Mouse (Mus musculus) embryo, embryonic 9.5 days (tissue): Measurements from ENCODE around the gene Olfr320.
"Not testable (repeated sequence)": the region's sequence is repeated elsewhere in the genome, so short reads cannot be mapped to it uniquely, and the experiment has no call there.

Source experiments
- DNase-seq: peaks from one replicate; pipeline ENCODE4 v3.0.0-alpha.2; 2017; ENCODE audit errors: extremely low spot score

Gene Olfr320

DNA sequence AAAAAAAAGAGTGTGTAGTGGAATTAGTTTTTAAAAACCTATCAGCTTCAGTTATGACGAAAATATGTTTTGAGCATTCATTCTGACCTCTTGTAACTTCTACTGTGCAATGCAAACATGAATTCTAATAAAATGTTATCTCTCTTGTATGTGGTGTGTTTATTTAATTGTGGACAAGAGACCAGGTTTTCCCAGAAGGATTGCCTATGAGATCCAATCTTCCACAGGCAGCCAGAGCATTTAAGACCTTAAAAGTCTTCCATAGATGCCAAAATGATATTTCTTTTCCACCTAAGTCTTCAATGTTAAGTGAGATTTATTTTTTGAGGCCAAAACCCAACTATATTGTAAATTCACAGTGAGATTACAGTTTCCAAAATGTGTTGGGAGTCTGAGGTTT is at the start of gene Olfr320:
Gene Olfr320, plus strand, starts transcription at position 301 of the 400 bp plus-strand sequence.
- DNase-seq = no peak

DNA sequence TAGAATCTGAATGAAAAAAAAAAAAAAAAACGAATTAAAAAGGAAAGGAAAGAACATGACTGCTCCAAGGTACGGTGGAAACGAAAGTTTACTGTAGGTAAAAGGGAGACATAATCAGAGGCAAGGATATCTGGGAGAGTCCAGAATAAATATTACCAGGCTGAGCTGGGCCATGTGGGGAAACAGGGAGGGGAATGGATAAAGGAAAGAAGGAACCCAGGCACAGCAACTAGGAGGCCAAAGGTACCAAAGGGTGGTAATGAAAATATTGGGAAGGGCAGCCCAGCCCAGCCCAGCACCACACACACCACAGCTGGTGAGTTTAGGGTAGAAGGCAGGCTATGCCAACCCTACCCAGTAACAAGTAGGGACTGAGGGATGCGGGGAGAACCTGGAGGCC is 46.0 kb upstream of the Olfr320 start:
- DNase-seq = no peak

DNA sequence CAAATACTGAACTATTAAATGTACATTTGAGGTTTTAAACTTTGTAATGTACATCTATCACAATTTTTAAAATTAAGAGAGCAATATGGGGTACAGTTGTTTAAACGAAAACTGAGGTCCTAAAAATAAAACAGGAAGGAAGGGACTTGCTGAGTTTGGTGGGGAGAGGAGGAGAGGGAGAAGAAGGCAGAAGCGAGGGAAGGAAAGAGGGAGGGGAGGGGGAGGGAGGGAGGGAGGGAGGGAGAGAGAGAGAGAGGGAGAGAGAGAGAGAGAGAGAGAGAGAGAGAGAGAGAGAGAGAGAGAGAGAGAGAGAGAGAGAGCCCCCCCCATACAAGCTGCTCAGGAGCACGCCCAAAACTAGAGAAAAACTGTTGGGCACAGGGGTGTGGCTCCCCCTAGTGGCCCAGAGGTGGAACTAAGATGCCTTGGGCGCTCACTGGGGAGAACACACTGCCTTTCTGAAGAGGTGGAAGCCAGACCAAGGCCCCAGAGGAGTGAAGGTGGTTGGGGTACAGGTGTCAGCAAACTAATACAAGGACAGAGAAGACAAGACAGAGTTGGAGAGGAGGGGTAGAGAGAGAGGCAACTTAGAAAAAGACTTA is 44.4 kb upstream of the Olfr320 start:
- peak; percentile 55 for DNase-seq

DNA sequence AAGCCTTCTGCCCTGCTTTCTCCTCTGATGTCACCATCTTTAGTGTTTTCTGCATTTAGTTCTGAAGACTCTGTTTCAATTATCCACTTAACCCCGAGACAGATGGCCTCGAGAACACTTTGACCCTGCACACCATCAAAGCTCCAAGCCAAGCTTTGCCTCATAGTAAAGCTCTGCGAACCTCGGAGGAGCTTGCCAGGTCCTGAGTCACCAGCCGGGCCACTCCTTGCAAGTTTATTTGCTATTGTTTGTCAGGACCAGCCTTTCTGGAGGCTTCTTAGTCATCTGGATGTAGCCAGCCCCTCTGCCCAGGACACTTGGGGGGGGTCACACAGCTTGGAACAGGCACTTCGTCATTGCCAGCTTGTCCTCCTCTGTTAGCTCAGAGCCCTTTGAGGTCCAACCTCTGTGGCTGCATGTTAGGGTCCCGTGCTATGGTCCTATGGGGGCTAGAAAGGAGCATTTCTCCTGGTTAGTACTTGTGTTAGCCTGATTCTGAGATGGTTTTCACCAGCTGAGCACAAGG is 42.7 kb upstream of the Olfr320 start:
- DNase-seq = no peak

DNA sequence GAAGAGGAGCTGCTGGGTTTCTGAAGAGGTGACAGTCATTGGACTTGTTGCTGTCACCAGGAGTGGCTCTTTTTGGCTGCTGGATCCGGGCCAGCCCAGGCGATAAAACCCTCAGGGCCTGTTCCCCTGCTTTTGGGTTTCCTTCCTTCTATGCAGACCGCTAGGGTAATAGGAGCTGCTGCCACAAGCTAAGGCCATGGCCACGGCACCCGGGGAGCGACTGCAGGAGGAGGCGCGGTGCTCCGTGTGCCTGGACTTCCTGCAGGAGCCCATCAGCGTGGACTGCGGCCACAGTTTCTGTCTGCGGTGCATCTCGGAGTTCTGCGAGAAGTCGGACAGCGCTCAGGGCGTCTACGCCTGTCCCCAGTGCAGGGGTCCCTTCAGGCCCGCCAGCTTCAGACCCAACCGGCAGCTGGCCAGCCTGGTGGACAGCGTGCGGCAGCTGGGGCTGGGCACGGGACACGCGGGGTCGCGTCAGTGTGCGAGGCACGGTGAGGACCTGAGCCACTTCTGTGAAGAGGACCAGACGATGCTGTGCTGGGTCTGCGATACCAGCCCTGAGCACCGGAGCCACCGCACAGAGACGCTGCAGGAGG is 40.5 kb upstream of the Olfr320 start, which contains the start of gene Trim58:
Gene Trim58, plus strand, starts transcription at position 194 of the 596 bp plus-strand sequence.
- peak; percentile 50 for DNase-seq

DNA sequence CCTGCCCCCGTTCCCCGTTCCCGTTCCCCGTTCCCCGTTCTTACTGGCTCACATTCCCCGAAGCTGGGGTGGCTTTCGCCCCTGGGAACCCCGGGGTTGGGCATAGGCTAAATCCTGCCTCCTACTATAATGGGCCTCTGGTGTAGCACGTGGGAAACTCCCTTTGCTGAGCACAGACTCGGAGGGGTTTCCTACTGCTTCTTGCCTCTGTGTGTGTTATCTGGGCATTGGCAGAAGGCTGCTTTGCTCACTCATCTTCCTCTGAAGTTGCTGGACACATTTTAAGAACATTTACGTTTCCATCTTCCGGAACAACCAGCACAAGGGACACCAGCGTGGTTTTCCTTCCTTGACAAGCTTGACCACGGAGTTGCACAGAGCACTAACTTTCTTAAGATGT is 39.8 kb upstream of the Olfr320 start:
- DNase-seq = no peak

DNA sequence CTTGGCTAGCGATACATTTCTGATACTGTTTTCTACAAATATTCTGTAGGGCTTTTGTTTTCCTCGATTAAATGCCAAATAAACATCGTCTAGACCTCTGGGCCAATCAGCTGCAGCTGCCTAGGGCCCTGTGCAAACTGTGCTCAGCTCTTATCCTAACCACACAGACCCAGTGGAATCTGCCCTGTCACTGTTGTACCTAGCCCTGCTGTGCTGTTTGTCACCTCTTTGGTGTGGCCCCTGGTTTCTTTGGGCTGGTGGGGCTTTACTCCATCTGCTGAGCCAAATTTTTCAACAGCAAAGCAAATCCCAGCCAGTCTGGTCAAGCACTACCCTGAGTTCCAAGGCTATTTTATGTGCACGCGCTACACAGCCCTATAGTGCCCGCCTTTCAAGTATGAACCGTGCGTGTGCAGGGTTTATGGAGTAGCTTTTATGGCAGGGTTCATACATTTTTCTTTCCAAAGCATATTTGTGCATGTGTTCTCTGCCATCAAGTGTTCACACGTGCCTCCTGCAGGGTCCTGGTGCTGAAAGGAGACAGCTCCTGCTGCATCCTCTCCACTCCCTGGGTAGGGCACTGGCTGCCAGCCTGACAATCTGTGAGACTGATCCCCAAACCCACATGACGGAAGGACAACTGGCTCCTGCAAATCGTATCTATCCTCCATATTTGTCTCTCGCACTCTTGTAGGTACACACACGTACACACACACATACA is 39.1 kb upstream of the Olfr320 start:
- DNase-seq = no peak

DNA sequence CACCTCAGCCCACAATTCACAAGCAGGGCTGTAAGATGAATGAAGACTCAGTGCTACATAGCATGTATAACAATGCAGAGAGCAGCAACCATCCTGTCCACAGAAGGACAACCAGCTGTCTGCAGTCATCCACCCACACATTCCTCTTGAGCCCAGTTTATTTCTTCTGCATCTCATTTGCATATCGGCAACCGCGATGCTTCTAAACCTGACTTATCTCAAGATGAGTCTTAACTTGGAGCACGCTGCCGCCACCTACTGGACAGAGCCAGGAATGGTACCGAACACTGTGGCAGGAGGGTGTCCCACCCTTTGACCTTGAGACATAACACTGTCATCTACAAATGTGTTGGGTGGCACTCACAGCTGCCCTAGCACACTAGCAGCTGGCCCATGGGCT is 37.5 kb upstream of the Olfr320 start:
- DNase-seq = peak; percentile 31

DNA sequence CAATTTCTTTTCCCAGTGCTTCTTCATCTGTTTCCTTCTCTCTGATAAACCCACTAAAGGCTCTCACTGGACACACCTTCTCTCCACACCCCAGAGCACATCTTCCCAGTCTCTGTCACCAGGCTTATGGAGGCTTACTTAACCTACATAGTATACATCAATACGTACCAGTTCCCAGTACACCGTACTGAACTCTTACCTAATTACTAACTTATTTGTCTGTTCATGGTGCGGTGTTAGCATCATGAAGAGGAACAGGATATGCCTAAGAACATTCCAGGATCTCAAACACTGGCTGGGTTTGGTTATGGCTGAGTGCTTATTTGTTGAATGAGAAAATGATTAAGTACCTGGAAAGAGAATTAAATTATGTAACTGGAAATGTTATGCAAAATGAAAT is 25.7 kb upstream of the Olfr320 start:
- no peak for DNase-seq

- no peak for DNase-seq
These were observed 22.3 kb upstream of the Olfr320 start, which contains the start of gene Olfr322 for GRCm38 (mm10) chr11:58658596-58658995. Gene Olfr322, plus strand, starts transcription at chr11:58658782.

GRCm38 (mm10) chr11:58669252-58669651 is 11.6 kb upstream of the Olfr320 start:
- DNase-seq = no peak

- no peak for DNase-seq
These were observed 9.1 kb upstream of the Olfr320 start for GRCm38 (mm10) chr11:58671825-58672224.

DNA sequence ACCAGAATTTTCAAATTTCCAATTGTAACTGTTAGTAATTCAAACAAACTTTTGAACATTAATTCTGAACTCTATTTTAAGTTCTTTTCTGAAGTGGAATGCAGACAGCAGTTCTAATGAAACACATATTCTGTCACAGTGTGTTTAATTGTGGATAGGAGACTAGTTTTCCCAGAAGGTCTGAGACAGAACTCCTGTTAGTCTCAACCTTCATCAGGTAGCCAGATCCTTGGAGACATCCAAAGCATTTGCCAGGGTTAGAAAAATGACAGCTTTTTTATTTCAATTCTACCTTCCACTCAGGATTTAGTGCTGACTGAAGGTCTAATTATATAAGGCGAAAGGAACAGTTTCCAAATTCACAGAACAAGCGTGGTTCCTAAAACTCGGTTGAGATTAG is 18.0 kb downstream of the Olfr320 start, which contains the start of gene Olfr319:
Gene Olfr319, plus strand, starts transcription at position 301 of the 400 bp plus-strand sequence.
- DNase-seq = no peak

- no peak for DNase-seq
These were observed 28.2 kb downstream of the Olfr320 start for GRCm38 (mm10) chr11:58709086-58709485.

GRCm38 (mm10) chr11:58717723-58718122 is 36.8 kb downstream of the Olfr320 start:
- not testable (repeated sequence) for DNase-seq

DNA sequence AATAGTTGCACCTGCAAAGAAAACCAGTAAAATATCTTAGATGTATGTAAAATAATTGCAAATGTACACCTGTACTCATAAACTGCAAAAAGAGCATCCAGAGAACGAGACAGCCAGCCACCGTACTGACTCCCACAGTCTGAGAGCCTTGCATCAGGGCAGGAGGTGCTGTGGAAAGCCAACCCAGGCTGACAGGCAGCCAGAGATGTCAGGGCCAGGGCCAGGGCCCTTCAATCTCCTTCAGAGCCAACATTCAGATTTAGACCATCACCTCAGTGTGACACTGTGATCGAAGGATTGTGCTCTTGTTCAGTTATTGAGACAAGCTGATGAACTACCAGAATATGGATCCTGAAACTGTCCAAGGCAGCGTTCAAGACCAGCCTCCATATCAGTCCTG is 38.8 kb downstream of the Olfr320 start:
- no peak for DNase-seq

GRCm38 (mm10) chr11:58723914-58724313 is 43.0 kb downstream of the Olfr320 start, which contains the start of gene Olfr318:
Gene Olfr318, minus strand, starts transcription at chr11:58724014.
- DNase-seq = no peak

- not testable (repeated sequence) for DNase-seq
These were observed 47.2 kb downstream of the Olfr320 start for GRCm38 (mm10) chr11:58727896-58728650.

- no peak for DNase-seq
These were observed 52.5 kb downstream of the Olfr320 start for GRCm38 (mm10) chr11:58733372-58733771.
